Mouse (Mus musculus) mouse trophoblast stem cell (cell line): ENCODE measurements around the gene Amtn.
"Not testable (repeated sequence)": the region's sequence is repeated elsewhere in the genome, so short reads cannot be mapped to it uniquely, and the experiment has no call there.

Source experiments
- in situ Hi-C, 2 experiments: fragments of 300-500 bp; cut with MseI, MboI; formaldehyde crosslinking; loops; 2 replicates in 1 of 2; 3 replicates in 1 of 2; pipeline ENCODE4 v1.15.1; 2025

Gene Amtn

GRCm38 (mm10) chr5:88375808-88376207 is at the start of gene Amtn:
Amtn (plus strand) TSS chr5:88376108.
- in situ Hi-C loops, result no loop called here

GRCm38 (mm10) chr5:88348533-88348932 is 27.4 kb upstream of the Amtn start:
- in situ Hi-C loops, result not testable (repeated sequence)

- in situ Hi-C loops, result no loop called here
Measured at GRCm38 (mm10) chr5:88364768-88365167, 11.1 kb upstream of the Amtn start.

- in situ Hi-C loops, result no loop called here
Measured at GRCm38 (mm10) chr5:88366886-88367285, 9.0 kb upstream of the Amtn start.

GRCm38 (mm10) chr5:88370578-88371232 is 5.2 kb upstream of the Amtn start:
- in situ Hi-C loops, result no loop called here

GRCm38 (mm10) chr5:88372563-88372962 is 3.3 kb upstream of the Amtn start:
- in situ Hi-C loops, result no loop called here

- in situ Hi-C loops, result not testable (repeated sequence)
Measured at GRCm38 (mm10) chr5:88391960-88392359, 16.1 kb downstream of the Amtn start.

GRCm38 (mm10) chr5:88398581-88398980 is 22.7 kb downstream of the Amtn start:
- in situ Hi-C loops, result no loop called here

- in situ Hi-C loops, result no loop called here
Measured at GRCm38 (mm10) chr5:88399849-88400248, 23.9 kb downstream of the Amtn start.

GRCm38 (mm10) chr5:88401464-88401863 is 25.6 kb downstream of the Amtn start:
- in situ Hi-C loops, result no loop called here

GRCm38 (mm10) chr5:88420319-88421065 is 44.6 kb downstream of the Amtn start:
- in situ Hi-C loops, result no loop called here

- in situ Hi-C loops, result not testable (repeated sequence)
Measured at GRCm38 (mm10) chr5:88424892-88425291, 49.0 kb downstream of the Amtn start.

GRCm38 (mm10) chr5:88426753-88427152 is 50.8 kb downstream of the Amtn start:
- in situ Hi-C loops, result no loop called here
